Mouse (Mus musculus): ENCODE results near the gene Irf2bp2. TPM values are rescaled to one million over a fixed set of nuclear protein-coding genes. Genes with fewer than 3 reads are reported as not detected.

Gene Irf2bp2
- total RNA-seq, 2 experiments from 2014 or later = 89.7 to 114 TPM

DNA sequence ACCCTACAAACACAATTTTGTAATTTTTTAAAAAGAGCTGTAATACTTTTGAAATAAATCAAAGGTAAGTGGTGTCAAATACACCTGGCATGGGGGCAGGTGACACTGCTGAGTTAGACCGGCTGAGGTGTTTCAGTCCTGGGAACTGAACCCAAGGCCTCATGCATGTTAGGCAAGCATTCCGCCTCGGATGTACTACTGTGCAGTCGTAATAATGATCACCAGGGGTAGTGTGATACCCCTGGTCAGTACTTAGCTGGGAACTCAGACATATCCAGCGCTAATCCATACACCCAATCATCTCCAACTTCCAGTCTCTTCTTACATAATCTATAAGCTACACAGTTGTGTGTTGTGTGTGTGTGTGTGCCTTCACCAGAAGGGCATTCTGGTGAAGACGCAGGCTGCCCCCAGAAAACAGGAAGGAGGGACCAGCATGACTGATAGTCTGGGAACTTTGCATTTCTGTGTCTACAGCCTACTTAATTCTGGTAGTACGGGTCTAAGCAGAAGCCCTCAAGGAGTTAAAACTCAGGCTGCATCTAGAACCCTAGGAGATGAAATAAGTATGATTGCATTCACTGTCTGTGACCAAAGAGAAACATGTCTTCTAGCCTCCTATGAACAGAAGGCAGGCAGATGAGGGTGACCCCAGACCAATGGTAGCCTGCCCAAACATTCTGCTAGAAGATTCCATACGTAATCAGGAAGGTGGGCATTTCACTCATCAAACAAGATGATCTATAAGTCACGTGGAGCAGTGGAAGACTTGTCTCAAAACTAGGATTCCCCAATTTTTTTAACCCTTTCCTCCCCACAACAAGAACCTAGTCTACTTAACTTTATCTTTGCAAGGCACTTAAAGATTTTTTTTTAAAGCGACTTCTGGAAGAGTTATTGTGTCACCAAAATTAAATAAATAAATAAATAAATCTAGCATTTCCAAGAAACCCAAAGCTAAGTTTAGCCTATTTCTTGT is 6.9 kb downstream of the Irf2bp2 start:
- DNase-seq = no peak

DNA sequence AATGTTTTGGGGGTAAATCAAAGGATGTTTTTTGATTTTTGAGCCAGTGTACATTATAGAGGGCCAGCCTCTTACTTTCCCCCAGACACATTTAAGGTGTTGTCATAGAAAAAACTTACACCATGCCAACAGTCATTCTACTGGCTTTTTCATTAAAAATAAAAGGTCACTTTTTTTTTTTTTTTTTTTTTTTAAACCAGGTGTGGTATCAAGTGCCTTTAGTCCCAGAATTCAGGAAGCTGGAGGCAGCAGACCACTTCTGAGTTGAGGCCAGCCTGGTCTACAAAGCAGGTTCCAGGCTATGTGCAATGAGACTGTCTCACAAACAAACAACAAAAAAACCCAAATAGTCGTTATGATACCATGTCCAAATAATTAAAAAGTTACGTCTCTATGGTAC is 7.7 kb downstream of the Irf2bp2 start:
- DNase-seq = no peak

DNA sequence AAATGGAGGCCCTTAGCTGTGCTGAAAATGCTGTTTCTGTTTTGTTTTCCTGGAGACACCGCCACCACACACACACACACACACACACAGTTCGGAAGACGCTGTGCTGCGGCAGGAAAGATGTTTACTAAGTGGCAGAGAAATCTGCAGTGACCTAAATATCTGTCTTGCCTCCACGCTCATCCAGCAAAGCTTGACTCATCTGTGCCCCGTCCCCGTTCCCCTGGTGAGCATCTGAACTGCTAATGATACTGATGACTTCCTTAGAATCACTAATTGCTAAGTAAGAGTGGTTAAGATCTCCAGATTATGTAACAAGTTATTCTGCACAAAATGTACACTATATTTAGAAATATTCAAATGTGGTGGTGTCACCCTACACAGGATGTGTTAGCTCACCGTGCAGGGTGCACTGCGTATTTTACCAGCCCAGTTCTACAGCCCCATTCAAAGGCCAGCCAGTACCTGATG is 8.2 kb downstream of the Irf2bp2 start:
- DNase-seq = peak; percentile 48 to 49

DNA sequence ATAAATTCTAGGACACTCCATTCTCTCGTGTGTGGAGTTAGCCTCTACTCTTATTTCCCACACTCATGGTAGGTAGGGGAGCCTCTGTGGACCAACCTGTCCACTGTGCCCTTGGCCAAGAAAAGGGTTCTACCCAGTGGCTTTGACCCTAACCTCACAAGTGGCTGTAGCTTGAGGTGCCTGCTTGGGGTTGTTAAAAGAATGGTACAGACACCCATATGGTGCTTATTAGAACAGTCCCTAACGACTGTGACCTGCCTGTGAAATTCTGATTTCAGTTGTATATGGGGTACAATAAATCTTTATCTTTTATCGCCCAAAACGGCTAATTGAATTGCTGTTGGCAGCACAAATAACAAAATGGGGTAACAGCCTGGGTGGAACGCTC is 8.9 kb downstream of the Irf2bp2 start:
- no peak for DNase-seq

DNA sequence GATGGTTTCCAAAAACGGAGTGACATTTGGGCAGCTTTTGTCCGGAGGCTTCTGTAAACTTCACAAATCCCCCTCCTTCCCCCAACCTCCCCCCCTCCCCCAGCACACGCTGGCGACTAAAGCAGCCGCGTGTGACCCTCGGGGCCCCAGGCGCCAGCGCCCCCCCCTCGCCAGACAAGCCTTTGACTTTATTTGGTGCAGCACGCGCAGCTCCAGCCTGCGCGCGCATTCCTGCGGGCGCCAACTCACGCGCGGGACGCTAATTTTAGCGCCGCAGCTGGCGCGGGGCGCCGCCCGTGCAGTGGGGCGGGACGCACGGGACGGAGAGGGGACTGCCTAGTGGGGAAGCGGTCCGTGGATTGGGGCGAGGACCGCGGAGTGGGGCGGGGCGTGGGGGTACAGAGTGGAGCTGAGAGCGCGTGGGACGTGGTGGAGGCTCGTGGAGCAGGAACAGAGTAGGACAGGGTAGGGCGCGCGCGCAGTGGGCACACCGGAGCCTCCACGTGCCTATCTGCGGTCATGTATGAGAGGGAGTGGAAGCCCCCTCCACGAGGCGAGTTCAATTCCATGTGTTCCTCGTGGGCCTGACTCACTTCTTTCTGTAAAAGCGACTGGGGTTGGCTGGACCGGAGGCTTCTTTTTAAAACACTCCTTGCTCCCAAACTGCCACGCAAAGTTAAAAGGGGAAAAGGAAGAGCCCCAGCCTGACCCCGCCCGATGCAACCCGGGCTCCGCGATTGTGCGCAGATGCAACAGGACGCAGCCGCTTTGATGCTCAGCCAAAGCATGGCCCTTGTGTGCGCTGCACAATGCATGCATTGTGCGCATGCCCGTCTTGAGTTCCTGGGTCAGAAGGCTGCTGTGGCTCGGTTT is 9.6 kb downstream of the Irf2bp2 start:
- DNase-seq = peak; percentile 87 to 91

DNA sequence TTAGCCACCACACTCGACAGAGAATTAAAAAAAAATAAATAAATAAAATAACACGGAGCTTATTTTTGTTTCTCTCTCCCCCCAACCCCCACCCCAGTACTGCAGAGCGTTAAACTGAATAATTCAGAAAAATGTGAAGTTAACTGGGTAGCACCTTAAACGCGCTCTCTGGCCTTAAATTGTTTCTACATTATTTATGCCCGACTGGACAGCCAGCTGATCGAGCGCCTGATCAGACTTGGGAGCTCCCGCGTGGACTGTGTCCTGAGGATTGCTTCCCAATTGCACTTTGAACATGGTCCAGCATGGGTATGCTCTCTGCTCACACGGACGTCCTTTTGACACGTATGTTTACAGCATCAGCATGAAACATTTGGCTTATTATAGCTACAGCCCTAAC is 10.3 kb downstream of the Irf2bp2 start:
- peak; percentile 38 to 49 for DNase-seq

DNA sequence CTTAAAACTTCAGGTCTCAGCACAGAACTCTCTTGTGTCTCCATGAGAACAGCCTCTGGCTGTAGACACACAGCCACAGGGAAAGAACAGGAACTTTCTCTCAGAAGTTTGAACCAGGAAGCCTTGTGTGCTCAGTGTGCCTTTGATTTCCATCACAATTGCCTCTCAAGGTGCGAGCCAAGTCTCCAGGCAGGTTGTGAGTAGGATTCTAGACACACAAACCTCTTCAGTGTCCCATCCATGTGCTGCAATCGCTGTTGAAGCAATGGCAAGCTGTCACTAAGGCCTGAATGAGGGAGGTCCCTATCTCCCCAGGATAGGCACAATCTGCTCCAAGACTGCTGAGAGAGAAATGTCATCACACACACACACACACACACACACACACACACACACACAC is 10.8 kb downstream of the Irf2bp2 start:
- DNase-seq = no peak

DNA sequence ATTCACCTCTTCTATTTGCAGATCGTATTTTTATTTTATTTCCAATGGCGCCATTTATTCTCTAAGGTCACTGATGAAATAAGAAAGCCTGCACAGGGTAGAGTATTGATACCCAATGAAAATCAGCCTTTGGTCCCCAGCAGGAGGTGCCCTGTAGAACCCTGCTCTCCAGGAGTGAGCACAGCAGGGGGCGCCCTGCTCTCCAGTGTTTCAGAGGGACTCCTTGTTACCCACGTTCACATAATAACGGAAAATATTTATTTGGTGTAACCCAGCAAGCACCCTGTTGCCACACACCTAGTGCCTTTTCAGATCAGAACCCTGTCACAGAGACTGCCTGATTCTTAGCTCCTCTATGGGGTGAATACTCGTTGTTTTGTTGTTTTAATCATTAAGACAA is 11.3 kb downstream of the Irf2bp2 start:
- peak; percentile 88 to 92 for DNase-seq

DNA sequence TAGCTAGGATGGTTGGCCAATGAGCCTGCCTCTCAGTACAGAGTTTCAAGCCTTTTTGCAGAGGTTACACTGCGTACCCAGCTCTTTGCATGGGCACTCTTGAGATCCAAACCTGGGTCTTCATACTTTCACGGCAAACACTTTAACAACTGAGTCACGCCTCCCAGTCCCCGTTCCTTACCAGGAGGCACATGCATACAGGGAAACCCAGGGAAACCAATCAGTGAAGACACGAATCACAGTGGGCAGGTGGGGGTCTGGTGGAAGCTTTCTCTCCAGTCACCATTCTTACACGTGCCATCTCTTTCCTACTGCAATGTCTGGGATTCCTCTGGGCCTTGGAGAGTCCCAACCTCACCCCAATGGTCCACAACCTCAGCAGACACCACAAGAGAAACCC is 12.1 kb downstream of the Irf2bp2 start:
- no peak for DNase-seq

DNA sequence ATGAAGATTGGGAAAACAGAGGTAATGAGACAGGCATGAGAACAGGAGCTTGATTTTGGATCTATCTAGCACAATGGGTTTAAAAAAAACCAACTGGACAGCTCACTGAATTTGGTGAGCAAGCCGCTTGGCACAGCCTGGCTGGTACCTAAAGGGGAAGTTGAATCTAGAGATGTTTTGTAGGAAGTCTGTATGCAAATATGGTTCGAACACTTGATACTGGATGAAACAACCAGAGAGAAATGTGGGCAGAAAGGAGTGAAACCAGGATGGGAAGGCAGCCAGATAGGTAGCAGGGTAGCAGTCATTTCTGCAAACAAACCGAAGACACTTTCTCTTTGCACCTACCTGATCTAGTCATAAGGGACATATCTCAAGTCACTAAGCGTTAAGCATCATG is 13.0 kb downstream of the Irf2bp2 start:
- DNase-seq = no peak

DNA sequence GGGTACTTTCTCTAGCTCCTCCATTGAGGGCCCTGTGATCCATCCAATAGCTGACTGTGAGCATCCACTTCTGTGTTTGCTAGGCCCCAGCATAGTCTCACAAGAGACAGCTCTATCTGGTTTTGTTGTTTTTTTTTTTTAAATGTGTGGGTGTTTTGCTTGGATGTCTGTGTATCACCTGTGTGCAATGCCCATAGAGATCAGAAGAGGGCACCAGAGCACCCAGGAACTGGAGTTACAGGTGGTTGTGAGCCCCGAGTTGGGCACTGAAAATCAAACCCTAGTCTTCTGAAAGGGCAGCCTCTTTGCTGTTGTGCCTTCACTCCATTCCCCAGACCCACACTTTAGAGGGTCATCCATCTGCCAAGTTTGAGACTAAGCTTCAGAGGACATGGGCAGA is 13.7 kb downstream of the Irf2bp2 start:
- no peak for DNase-seq

DNA sequence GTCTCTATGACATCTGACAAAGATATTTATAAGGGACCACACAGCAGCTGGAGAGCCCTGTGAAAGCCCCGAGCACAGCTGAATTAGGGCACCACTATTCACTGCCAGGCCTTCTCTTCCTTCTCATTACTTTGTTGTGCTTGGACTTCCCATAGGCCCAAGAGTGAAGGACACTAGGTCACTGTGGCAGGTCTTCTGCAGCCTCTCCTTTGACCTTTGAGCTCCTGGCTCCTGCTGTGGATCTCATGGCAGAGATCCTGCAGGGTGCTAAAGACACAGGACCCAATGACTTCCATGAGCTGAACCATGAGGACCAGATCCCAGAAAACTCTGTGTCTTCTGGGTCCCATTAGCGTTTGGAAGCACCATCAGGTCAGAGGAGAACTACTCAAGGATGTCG is 15.1 kb downstream of the Irf2bp2 start:
- DNase-seq = no peak

DNA sequence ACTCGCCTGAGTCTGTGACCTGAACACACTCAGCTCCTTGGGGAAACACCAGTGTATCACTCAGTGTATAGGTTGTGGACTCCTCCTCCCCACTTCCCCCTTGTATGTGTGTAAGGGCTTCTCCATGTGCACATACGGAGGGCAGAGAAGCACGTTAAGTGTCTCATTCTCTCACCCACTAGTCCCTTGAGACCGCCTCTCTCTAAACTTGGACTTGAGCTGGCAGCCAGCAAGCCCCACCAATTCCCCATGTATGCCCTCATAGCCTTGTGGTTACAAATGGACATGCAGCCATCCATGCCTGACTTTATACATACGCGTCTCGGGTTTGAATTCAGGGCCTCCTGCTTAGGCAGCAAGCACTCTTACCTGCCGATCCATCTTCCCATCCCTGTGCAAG is 16.9 kb downstream of the Irf2bp2 start:
- no peak for DNase-seq

DNA sequence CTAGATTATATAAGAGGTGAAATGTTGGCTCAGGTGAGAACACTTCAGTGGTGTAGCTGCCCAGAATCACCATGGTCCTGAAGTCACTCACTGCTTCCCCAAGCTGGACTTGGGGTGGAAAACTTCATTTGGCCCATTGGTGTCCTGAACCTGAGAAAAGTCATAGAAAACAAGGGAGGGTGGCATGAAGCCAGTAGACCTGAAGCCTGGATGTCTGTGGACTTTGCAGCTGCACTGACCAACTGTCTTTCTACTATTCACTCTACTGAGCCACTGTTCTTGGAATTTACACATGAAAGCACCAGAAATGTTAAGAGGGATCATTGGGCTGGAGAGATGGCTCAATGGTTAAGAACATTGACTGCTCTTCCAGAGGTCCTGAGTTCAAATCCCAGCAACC is 17.7 kb downstream of the Irf2bp2 start:
- DNase-seq = no peak

DNA sequence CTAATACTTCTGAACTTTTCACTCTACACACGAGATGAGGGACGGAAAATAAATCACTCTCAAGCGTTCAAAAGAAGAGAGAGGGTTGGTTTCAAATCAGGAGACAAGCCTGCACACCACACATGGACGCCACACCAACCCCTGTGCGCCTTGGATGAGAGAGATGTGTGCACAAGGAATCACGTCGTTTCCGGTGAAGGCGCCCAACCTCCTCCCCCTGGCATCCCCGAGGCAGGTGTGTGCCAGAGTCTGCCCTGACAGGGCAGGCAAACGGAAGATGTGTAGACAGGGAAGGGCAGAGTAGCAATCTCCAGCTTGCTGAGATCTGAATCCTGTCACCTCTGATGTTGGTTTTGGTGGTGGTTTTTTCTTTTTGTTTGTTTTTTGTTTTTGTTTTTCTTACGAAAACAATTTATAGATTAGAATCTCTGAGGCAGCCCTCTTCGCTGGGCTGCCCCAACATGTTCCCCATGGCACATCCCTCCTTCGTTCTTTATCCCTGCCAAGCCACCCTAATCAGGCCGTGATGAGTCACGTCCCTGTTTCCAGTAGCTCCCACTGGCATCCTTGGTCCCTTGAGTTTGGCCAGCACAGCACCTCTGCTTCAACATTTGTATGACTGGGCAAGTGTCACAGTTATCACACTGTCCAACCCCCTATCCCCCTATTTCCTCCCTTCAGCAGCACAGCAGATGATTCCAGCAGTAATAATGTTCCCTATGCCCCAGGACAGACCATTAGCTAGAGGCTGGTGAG is 18.7 kb downstream of the Irf2bp2 start:
- DNase-seq = peak in 1 of 2 experiments; percentile 53

DNA sequence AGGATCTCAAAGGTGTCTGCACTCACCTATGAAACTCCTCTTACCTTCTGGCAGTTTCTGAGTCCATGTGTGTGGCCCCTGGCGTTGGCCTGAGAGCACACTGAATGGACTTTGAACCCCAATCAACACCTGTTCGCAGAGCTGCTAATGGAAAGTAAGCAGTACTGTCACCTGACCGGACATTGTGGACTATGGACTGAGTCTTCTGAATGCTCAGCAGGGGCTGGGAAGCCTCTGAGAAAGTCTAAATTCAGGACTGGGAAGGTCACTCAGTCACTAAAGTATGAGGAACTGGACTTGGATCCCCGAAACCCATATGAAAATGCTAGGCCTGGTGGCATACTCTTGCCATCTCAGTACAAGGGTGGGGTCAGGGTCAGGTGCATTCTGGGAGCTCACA is 19.9 kb downstream of the Irf2bp2 start:
- DNase-seq = no peak

DNA sequence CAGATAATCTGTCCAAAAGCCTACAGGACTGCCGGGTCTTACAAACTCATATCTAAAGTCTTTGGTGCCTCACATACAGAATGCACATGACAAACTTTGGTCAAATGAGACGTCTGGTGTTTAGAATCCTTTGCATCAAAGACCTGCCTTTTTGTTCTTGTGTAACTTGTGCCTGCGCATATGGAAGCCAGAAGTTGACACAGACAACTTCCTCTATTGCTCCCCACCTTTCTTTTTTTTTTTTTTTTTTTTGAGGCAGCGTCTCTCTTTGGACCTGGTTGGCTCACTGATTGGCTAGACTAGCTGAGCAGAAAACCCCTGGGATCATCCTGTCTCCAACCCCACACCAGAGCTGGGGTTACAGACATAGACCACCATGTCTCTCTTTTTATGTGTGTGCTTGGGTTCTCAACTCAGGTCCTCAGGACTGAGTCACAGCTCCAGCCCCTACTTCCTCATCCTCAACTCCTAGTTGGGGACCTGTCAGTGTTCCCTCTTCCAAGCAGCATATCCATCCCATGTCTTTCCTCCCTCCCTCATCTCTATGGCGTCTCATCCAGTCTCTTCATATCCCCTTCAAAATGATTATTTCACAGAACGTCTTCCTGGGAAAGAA is 20.6 kb downstream of the Irf2bp2 start:
- DNase-seq = no peak

DNA sequence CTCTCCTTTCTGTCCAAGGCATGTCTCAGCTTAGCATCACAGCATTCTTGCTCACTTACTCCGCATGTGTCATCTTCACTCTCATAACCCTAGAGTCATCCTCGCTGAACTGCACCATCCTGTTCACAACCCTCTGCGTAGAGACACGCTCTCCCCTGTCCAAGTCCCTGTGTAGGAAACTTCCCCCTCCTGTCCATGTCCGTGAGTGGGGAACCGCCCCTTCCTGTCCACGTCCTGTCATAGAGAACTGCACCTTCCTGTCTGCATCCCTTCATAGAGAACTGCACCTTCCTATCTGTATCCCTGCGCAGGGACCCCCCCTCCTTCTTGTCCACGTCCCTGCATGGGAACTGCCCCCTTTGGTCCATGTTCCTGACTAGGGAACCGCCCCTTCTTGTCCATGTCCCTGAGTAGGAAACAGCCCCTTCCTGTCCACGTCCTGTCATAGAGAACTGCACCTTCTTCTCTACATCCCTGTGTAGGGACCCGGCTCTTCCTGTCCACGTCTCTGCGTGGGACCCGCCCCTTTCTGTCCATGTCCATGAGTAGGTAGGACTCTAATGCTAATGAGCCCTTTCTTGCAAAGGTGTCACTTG is 22.6 kb downstream of the Irf2bp2 start:
- no peak for DNase-seq

DNA sequence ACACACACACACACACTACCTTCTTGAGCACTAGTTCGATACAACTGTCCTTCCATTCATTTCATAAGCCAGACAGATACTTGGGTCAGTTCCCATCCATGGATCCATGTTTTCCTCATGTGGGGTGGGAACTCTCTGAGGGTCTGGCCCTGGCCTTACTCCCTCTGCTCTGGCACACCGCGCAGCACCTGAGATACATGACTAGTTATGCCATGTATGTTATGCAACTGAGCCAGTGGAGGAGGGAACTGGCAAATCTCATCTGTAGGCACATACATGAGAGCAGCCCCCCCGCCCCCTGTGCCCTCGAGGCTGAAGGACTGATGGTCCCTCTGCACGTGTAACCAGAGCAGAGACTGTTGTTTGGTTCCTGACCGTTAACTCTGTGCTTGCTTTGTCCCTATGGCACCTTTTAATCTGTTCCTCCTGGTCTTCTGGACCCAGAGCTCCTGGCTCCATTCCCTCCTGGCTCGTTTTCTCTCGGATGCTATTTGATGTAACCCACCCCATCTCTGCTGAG is 23.2 kb downstream of the Irf2bp2 start:
- DNase-seq = no peak

DNA sequence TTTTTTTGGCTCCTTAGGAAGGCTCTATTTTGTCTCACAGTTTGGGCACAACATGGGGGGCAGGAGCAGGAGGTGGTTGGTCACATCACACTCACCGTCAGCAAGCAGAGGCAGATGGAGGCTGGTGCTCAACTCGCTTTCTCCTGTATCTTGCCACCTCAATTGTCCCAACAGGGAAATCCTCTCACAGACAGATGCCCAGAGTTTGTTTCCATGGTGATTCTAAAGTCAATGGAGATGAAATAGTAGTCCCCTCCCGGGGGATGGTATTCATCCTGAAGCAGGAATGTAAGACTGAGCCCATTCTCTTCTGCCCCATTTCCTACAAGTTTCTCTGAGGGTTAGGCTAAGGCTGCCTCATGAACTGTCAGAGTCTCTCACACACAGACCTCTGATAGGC is 23.7 kb downstream of the Irf2bp2 start:
- DNase-seq = no peak

DNA sequence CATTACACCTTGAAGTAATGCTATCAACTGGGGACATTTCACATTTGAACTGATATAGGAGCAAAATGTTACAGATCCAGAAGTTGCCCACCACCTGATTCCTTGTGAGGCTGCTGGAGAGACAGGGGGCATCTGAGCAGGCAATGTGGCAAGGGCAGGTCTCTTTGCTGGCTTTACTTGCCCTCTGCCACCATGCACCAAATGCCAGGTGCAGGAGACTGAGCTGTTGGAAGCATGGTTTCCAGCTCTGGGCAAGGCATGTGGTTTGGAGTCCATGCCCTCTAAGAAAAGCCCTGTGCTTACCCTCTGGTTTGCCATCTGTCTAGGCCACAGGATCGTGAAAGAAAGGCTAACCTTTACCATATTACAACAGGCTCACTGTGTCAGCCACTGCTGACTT is 24.1 kb downstream of the Irf2bp2 start:
- no peak for DNase-seq
